Mouse (Mus musculus) intestine, embryonic 16.5 days (tissue): ENCODE measurements around the gene Cxcl5. TPM values are rescaled to one million over a fixed set of nuclear protein-coding genes. Genes with fewer than 3 reads are reported as not detected.

ENCODE experiments used
- ATAC-seq: fragments of 200-750 bp; cut with Nextera tagmentation; 2 replicates; pipeline ENCODE4 v1.8.0; 2017; ENCODE audit warnings: moderate TSS enrichment, moderate library complexity
- H3K27ac ChIP-seq: fragments of 300-500 bp; sonication (generic); 2 replicates; pipeline ENCODE4 v1.5.1; 2014; ENCODE audit warnings: mild to moderate bottlenecking, low read length
- H3K27me3 ChIP-seq: fragments of 300-500 bp; sonication (generic); replicated peaks from 2 replicates; pipeline ENCODE4 v1.6.1; 2014; ENCODE audit warnings: low read length, control low read depth, mixed read lengths; ENCODE audit not compliant: control insufficient read depth, insufficient read depth
- H3K36me3 ChIP-seq: fragments of 300-500 bp; sonication (generic); 2 replicates; pipeline ENCODE4 v1.6.1; 2014; ENCODE audit warnings: low read length, control low read depth; ENCODE audit not compliant: control insufficient read depth, insufficient read depth
- H3K4me1 ChIP-seq: fragments of 300-500 bp; sonication (generic); 2 replicates; pipeline ENCODE4 v1.6.1; 2014; ENCODE audit warnings: low read length, control low read depth, mixed read lengths; ENCODE audit not compliant: control insufficient read depth, insufficient read depth
- H3K4me2 ChIP-seq: fragments of 300-500 bp; sonication (generic); 2 replicates; pipeline ENCODE4 v1.6.1; 2014; ENCODE audit warnings: low read depth, low read length, control low read depth
- H3K4me3 ChIP-seq: fragments of 300-500 bp; sonication (generic); 2 replicates; pipeline ENCODE4 v1.5.1; 2014; ENCODE audit warnings: mild to moderate bottlenecking, low read length
- H3K9ac ChIP-seq: fragments of 300-500 bp; sonication (generic); 2 replicates; pipeline ENCODE4 v1.6.1; 2014; ENCODE audit warnings: low read depth, low read length
- H3K9me3 ChIP-seq: fragments of 300-500 bp; sonication (generic); 2 replicates; pipeline ENCODE4 v1.6.1; 2016; ENCODE audit warnings: low read length, control low read depth; ENCODE audit not compliant: control insufficient read depth
- WGBS: fragments of 180-500 bp; shearing (Covaris S2); extraction: QIAGEN DNeasy Blood & Tissue Kit; methylation state at CpG from one replicate; pipeline ENCODE4 v1.1.7; 2014; 5-methylcytosine and 5-hydroxymethylcytosine counted together
- polyA plus RNA-seq: library from polyadenylated mRNA; unstranded; fragments of >200 nt; fragmentation: Nextera tagmentation; extraction: Ambion mirVana; gene quantifications from 2 replicates; pipeline ENCODE4 v1.2.1, GENCODE M21; 2015

The Cxcl5 gene
- 0.33 and 0.44 TPM in 2 replicates for polyA plus RNA-seq

GRCm38 (mm10) chr5:90759077-90760065, at the start of gene Cxcl5:
Gene Cxcl5 (plus strand): TSS chr5:90759360.
- Histone ChIP-seq H3K27ac (no peak within 1 kb of the TSS), H3K9me3 (no peaks in the 10 kb centered on the region), H3K4me3 (peak within 1 kb of the TSS; percentile 41), H3K4me1 (peaks cover 9% of the 10 kb centered on the region), H3K9ac (peak within 1 kb of the TSS; percentile 48), H3K4me2 (peak within 1 kb of the TSS; percentile 69), H3K36me3 (no peaks in the 10 kb centered on the region), H3K27me3 (peaks cover 4% of the 10 kb centered on the region)
- peak; percentile 65 for ATAC-seq
- 4% methylated on average over 32 of the region's 32 CpGs for WGBS

GRCm38 (mm10) chr5:90711409-90711808, 47.8 kb upstream of the Cxcl5 start:
- no peak overlapping the region for H3K9ac ChIP-seq
- H3K27me3 ChIP-seq: no peaks in the 10 kb centered on the region
- ATAC-seq: no peak
- no peaks in the 10 kb centered on the region for H3K9me3 ChIP-seq
- no peak overlapping the region for H3K4me2 ChIP-seq
- H3K27ac ChIP-seq: no peak overlapping the region
- no peak overlapping the region for H3K4me3 ChIP-seq
- no peaks in the 10 kb centered on the region for H3K36me3 ChIP-seq
- 57% methylated on average over 2 of the region's 2 CpGs for WGBS
- no peaks in the 10 kb centered on the region for H3K4me1 ChIP-seq

- no peak overlapping the region for H3K4me3 ChIP-seq
- no peaks in the 10 kb centered on the region for H3K27me3 ChIP-seq
- H3K9ac ChIP-seq: no peak overlapping the region
- H3K27ac ChIP-seq: no peak overlapping the region
- WGBS: 80% methylated on average over 1 of the region's 1 CpGs
- no peaks in the 10 kb centered on the region for H3K4me1 ChIP-seq
- no peak for ATAC-seq
- H3K4me2 ChIP-seq: no peak overlapping the region
- H3K36me3 ChIP-seq: no peaks in the 10 kb centered on the region
- no peaks in the 10 kb centered on the region for H3K9me3 ChIP-seq
Measured at GRCm38 (mm10) chr5:90717937-90718336, 41.2 kb upstream of the Cxcl5 start.

- Histone ChIP-seq H3K27me3 (no peaks in the 10 kb centered on the region), H3K4me3 (no peak overlapping the region), H3K27ac (no peak overlapping the region), H3K4me1 (no peaks in the 10 kb centered on the region), H3K36me3 (no peaks in the 10 kb centered on the region), H3K4me2 (no peak overlapping the region), H3K9ac (no peak overlapping the region), H3K9me3 (no peaks in the 10 kb centered on the region)
- no peak for ATAC-seq
- 86% methylated on average over 3 of the region's 3 CpGs for WGBS
Measured at GRCm38 (mm10) chr5:90722656-90723055, 36.5 kb upstream of the Cxcl5 start.

GRCm38 (mm10) chr5:90728254-90728653, 30.9 kb upstream of the Cxcl5 start:
- Histone ChIP-seq H3K36me3 (no peaks in the 10 kb centered on the region), H3K4me2 (no peak overlapping the region)
- WGBS: 49% methylated on average over 3 of the region's 3 CpGs

GRCm38 (mm10) chr5:90731480-90731879, 27.7 kb upstream of the Cxcl5 start:
- Histone ChIP-seq H3K9ac (no peak overlapping the region), H3K36me3 (no peaks in the 10 kb centered on the region), H3K27ac (no peak overlapping the region), H3K4me2 (no peak overlapping the region), H3K4me3 (no peak overlapping the region), H3K9me3 (no peaks in the 10 kb centered on the region), H3K27me3 (no peaks in the 10 kb centered on the region), H3K4me1 (0 out of 2 replicates have a peak, but pooled peaks cover 4% of the 10 kb centered on the region)
- WGBS: 74% methylated on average over 4 of the region's 4 CpGs
- no peak for ATAC-seq

More at GRCm38 (mm10) chr5:90728254-90728653, 30.9 kb upstream of the Cxcl5 start:
- no peak overlapping the region for H3K9ac ChIP-seq
- H3K27ac ChIP-seq: no peak overlapping the region
- ATAC-seq: 0 out of 2 replicates have a peak, but pooled peaks have one; percentile 50
- no peak overlapping the region for H3K4me3 ChIP-seq
- no peaks in the 10 kb centered on the region for H3K9me3 ChIP-seq
- no peaks in the 10 kb centered on the region for H3K27me3 ChIP-seq
- H3K4me1 ChIP-seq: 0 out of 2 replicates have a peak, but pooled peaks cover 4% of the 10 kb centered on the region

GRCm38 (mm10) chr5:90742029-90742428, 17.1 kb upstream of the Cxcl5 start:
- no peak overlapping the region for H3K27ac ChIP-seq
- no peaks in the 10 kb centered on the region for H3K9me3 ChIP-seq
- H3K4me3 ChIP-seq: no peak overlapping the region
- H3K4me1 ChIP-seq: no peaks in the 10 kb centered on the region
- H3K27me3 ChIP-seq: no peaks in the 10 kb centered on the region
- no peaks in the 10 kb centered on the region for H3K36me3 ChIP-seq
- no peak overlapping the region for H3K9ac ChIP-seq
- 70% methylated on average over 4 of the region's 4 CpGs for WGBS
- no peak for ATAC-seq
- no peak overlapping the region for H3K4me2 ChIP-seq

GRCm38 (mm10) chr5:90753934-90754333, 5.2 kb upstream of the Cxcl5 start:
- Histone ChIP-seq H3K4me2 (no peak overlapping the region), H3K27me3 (no peaks in the 10 kb centered on the region), H3K9ac (no peak overlapping the region), H3K27ac (no peak overlapping the region), H3K4me1 (peaks cover 4% of the 10 kb centered on the region; the same call in 1 of the 2 replicates), H3K36me3 (no peaks in the 10 kb centered on the region), H3K4me3 (no peak overlapping the region), H3K9me3 (no peaks in the 10 kb centered on the region)
- WGBS: 97% methylated on average over 1 of the region's 1 CpGs
- no peak for ATAC-seq

GRCm38 (mm10) chr5:90758020-90758605, 1.0 kb upstream of the Cxcl5 start:
- Histone ChIP-seq H3K36me3 (no peaks in the 10 kb centered on the region), H3K4me1 (peaks cover 9% of the 10 kb centered on the region), H3K9me3 (no peaks in the 10 kb centered on the region), H3K9ac (no peak overlapping the region), H3K4me3 (no peak overlapping the region), H3K4me2 (no peak overlapping the region; the same call in 1 of the 2 replicates), H3K27me3 (peaks cover 4% of the 10 kb centered on the region), H3K27ac (no peak overlapping the region)
- 46% methylated on average over 5 of the region's 5 CpGs for WGBS
- no peak for ATAC-seq
